Mouse (Mus musculus): ENCODE data around the gene Adamts12.

DNA sequence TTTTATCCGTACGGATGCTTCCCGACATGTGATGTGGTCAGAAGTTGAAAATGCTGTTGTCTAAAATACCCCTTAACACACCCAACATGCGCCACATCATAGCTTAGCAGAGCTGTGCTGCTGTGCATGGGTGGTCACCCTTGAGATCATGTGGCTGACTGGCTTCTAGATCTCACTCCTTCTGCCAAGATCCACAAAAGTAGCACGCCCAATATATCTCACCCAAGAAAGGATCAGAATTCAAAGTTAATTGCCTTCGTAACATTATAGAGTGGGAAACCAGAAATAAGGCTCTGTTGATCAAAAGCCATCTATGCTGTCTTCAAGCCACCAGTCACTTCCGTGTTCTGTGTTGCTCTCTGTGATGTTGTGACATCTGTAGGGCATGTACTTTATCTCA, 3.3 kb downstream of the Adamts12 start:
- TF ChIP-seq CTCF (IDR thresholded peaks at IDR 0.05; ENCODE audit: borderline replicate concordance, extremely low read depth, insufficient read depth, insufficient read length) (no peak), POLR2A (IDR thresholded peaks at IDR 0.05; ENCODE audit: borderline replicate concordance, extremely low read depth, insufficient read depth, insufficient read length, poor library complexity, severe bottlenecking) (no peak)

Data from brain, embryonic 14.5 days (tissue).